Mouse (Mus musculus): Measurements from ENCODE around the gene Olfr215.
A peak's percentile ranks its signal among the peaks of the same experiment; 100 is the strongest.
"Not testable (repeated sequence)": the region's sequence is repeated elsewhere in the genome, so short reads cannot be mapped to it uniquely, and the experiment has no call there.

The Olfr215 gene

DNA sequence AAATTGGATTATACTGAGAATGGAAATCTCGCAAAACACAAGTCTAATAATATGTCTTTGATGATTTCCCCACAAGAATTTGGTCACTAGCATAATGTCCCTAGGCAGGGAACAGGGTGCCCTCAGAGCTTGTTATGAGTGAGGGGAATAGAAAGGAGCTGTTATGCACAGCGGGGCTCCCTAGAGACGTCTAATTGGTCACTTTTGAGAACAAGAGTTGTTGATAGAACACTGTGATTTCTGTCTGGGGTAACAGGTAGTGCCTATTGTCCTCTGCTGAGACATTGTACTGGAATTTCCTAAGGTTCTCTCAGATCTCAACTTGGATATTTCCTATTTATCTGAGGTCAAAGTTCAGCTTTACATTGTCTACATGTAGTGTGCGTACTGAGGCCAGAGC is at the start of gene Olfr215:
Olfr215 (minus strand) TSS at position 101 of the 400 bp plus-strand sequence.
- no peak for DNase-seq

DNA sequence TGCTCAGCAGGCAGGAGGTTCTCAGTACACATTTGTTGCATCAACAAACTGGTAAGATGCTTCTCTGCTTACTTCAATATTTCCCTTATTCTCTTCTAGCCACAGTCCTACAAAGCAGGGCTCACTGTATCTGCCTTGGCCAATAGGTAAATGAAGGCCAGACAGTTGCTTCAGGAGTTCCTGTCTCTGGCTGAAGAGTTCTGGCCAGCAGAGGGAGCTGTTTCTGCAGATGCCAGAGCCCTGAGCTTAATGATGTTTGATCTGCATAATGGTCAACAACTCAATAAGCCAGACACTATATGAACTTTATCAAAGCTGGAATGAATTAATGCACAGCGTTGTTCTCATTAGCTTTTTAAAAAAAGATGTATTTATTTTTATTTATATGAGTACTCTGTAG is 48.1 kb upstream of the Olfr215 start:
- peak; percentile 97 for DNase-seq

DNA sequence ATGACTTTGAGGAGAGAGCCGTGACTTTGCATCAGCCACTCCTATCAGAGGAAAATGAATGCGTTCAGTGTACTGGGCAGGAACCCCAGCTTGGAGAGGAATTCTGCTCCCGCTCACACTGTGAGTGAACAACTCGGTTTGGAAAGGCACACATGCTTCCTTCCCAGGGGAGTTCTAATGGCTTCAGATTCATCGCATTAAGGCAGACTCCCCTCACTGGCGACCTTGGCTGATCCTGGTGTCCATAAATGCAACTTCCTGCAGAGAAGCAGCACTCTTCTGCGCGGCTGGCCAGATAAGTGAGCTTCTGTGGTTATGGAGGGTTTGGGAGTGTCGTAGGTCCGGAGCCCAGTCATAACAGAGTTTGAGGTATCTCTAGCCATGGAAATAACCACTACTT is 45.8 kb upstream of the Olfr215 start:
- no peak for DNase-seq

DNA sequence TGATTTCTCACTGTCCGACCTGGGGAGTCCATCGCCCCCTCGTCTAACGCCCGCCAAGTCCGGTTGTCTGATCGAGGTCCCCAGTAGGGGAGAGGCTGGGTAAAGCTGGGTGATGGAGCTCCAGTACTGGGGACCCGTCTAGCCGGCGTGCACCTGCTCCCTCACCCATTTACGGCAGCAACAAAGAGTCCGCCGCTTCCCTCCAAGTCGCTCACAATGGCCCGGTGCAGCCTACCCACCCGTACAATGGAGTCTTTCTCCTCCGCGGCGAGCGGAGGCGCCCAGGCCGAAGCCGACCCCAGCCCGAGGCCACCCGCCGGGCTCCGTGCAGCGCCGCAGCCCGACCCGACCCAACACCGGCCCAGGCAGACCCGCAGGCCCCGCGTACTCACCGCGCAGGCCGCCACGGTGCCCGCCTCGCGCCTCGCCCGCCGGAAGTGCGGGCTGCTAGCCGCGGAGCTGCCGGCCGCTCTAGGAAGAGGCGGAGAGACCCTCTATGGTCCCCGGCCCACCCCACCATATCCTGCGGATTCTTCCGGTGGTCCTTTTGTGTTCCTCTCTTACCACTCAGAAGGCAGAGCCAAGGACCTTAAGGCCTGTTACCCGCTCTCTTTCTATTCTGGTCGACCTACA is 44.7 kb upstream of the Olfr215 start, which contains the start of gene Zfp422:
Zfp422 (minus strand) TSS at position 461 of the 633 bp plus-strand sequence.
- DNase-seq = peak; percentile 67

DNA sequence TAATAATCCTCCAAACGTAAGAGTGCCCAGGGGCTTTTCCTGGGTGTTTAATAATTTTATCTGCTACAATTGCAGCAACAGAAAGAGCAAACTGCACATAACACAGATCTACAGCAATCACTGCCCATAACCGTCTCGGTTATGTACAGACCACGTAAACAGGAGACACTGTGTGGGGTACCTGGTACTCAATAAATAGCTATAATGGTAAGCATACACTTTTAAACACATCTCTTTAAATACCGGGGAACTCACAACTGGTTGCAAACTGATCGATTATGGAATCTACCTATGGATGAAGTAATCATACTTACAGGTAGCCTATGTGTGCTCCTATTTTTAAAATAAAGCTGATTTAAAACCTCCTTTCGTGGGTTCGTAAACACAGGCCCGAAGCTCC is 44.1 kb upstream of the Olfr215 start:
- DNase-seq = no peak

DNA sequence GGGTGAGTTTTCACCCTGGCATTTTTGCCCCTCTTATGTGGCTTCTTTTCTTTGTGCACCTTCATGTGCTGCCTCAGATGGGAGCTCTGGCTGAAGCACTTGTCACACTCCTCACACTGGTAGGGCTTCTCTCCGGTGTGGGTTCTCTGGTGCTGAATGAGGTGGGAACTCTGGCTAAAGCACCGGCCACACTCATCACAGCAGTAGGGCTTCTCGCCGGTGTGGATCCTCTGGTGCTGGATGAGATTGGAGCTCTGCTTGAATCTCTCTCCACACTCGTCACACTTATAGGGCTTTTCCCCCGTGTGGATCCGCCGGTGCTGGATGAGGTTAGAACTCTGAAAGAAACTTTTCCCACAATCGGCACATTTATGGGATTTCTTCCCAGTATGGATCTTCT is 42.4 kb upstream of the Olfr215 start:
- not testable (repeated sequence) for DNase-seq

DNA sequence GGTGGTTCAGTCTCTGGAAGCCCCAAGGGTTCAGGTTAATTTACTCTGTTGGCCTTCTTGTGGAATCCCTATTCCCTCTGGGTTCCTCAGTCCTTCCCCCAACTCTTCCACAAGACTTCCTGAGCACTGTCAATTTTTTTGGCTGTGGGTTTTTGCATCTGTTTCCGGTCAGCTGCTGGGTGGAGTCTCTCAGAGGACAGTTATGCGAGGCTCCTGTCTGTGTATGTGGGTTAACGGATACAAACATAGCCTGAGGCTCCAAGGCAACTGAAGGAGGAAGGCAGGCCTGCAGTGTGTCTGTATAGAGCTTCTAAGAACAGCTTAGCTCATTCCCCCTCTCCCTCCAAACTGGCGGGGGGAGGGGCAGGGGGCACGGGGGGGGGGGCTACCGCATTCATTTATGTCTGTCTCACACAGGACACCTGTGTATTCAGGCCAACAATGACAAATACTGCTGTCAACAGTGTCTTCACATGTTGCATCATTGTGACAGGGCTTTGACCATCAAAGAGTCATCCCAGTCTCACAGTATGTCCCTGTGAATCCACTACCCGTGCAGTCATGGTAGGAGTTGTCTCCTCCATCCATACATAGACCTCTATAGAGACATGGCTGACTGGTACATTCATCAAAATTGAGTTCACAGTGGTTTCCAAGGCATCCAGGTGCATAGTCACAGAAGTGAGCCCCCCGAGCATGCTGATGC is 37.5 kb upstream of the Olfr215 start:
- DNase-seq = no peak

DNA sequence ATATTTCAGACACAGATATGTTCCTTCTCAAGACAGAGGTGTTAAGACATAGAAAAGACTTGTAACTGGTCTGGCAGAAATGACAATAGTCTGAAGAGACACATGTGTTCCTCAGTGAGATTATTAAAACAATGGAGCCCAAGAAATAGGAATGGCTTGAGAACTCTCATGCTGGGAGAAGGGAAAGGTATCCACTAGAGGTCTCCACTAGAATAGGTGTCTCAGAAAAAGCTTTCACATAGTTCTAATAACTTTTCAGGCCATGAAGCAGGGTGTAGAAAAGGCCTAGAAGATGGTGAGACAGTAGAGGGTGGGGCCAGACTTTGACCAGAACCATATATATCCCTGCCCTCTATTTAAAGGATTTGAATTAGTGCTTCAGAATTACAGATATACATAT is 34.1 kb upstream of the Olfr215 start:
- no peak for DNase-seq

DNA sequence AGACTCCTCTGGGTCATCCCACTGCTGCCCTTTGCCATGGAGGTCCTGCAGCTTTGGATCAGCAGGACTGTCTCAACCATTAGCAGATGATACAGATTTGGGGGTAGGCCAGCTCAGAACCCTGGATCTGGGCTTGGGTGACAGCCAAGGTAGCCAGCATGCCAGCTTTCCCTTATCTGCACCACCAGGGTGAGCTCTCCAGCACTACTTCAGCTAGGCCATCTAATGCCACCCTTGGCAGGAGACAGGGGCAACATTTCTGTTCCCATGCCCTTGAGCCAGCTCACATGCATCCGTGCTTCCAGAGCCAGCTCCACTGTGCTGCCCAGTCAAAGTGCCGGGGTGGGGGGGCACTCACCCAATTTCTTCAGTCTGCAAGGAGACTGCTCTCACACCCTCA is 31.7 kb upstream of the Olfr215 start:
- DNase-seq = no peak

DNA sequence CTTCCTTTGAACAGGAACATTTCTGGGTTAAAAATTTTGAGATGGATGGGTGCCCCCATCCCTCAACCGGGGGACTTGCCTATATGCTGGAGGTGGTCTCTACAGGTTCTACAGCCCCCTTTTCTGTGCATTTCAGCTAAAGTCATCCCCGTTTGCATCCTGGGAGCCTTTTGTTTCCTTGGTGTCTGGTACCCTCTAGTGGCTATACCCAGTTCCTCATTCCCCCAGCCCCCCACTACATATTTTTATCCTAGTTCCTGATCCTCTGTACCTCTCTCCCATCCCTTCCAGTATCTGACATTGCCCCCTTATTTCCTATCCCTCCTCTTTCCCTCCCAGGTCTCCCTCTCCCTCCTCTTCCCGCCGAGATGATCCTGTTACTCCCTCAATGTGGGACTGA is 23.2 kb upstream of the Olfr215 start:
- no peak for DNase-seq

DNA sequence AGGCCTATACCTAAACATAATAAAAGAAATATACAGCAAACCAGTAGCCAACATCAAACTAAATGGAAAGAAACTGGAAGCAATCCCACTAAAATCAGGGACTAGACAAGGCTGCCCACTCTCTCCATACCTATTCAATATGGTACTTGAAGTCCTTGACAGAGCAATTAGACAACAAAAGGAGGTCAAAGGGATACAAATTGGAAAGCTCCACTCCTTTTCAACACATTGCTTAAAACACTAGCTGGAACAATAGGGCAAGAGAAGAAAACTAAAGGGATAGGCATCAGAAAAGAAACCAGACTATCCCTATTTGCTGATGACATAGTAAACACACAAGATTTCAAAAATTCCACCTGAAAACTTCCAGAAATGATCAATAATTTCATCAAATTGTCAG is 17.0 kb upstream of the Olfr215 start:
- not testable (repeated sequence) for DNase-seq

DNA sequence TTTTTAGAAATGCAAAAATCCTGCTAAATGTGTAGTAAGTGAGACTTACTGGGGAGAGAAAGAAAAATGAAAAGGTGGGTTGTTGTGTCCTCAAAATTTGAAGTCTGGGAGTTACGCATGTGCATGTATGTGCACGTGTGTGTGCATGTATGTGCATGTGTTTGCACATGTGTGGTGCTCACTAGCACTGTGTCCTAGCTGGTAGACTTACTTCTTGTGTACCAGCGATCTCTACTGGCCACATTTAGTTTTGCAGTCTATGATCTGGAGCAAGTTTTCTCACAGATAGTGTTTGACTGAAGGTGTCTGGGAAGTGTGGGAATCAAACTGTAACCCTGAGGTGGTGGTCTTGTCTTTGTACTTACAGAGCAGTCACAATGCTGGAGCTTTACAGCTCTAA is 14.2 kb downstream of the Olfr215 start:
- DNase-seq = peak; percentile 60

DNA sequence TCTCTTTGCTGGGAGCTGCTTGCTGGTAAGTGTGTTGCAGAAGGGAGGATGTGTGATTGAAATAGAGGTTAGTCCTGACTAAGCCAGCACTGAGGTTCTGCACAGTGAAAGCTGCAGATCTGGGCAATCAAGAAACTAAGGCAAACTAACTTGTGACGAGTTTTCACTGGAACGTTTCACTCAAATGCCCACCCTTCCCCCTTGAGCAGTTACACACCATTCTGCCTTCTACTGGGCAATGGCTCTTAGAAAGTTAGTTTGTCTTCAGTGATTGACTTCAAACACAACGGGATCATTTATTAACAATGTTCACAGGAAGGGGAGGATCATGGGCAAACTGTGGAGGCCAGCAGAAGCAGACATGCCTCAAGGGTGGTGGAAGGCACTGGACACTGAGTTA is 29.0 kb downstream of the Olfr215 start:
- no peak for DNase-seq

DNA sequence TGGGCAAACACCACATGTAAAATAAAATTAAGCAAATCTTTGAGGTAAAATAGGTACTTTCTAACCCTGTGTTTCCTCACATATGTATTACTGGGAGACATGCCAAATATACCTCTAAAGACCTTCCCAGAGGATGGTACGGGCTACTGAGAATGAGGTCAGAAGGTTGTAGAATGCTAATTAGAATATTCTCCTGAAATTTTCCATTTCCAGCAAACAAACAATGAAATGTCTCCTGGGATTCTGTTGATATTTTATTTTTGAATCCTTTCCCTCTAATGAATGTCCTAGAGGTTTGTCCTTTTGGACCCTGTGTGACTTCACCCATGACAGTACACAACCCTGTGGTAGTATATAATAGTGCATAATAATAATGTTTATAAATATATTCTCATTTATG is 30.1 kb downstream of the Olfr215 start, which contains the start of gene Olfr214:
Olfr214 (plus strand) TSS at position 301 of the 400 bp plus-strand sequence.
- DNase-seq = no peak

DNA sequence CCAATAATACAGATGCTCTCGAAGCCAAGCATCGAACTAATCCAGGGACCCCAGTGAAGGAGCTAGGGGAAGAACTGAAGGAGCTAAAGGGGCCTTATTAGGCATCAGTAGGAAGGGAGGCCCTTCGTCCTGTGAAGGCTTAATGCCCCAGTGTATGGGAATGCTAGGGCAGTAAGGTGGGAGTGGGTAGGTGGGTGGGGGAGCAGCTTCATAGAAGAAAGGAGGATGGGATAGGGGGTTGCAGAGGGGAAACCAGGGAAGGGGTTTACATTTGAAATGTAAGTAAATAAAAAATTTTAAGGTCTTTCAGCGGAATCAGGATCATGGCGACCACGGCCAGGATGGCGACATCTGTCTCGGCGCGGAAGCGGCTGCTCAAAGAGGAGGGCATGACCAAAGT is 33.2 kb downstream of the Olfr215 start, which contains the start of gene Gm5580:
Gm5580 (plus strand) TSS at position 301 of the 400 bp plus-strand sequence.
- DNase-seq = not testable (repeated sequence)

DNA sequence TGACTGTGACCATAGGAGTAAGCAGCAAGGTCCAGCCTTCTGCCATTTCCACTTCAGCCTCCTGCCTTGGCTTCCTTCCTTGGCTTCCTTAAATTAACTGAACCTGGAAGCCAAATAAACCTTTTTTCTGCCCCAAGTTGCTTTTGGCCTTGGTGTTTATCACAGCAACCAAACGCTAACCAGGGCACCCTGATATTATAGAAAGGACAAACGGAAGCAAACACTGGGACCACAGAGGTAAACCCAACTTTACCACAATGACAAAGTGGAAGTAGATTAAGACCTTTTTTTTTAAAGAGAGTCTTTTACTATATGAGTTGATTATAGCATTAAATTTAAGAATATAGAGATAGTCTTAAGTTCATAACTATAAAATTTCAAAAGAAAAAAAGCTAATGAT is 41.5 kb downstream of the Olfr215 start:
- DNase-seq = no peak

DNA sequence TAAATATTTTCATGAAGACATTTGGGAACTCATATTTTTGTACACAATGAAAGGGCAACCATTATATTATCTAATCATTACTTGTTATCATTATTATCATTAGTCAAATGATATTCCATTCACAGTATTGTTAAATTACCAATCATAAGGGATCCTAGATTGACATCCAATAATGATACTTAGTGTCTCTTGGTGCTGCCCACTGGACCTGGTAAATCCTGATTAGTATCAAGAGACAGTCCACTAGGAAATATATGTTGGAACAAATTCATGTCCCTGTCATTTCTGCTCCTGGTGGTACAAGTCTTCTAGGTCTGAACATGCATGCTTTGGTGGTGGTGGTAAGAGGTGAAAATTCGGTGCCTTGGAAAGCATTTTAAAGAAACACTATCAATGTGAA is 45.8 kb downstream of the Olfr215 start, which contains the start of gene Olfr213:
Olfr213 (plus strand) TSS at position 301 of the 400 bp plus-strand sequence.
- no peak for DNase-seq
